Mouse (Mus musculus) T-cell, adult 2 months (primary cell): ENCODE measurements around the gene Slc9a6.

Experiments used
- DNase-seq: peaks from one replicate; pipeline ENCODE4 v3.0.0; 2022; ENCODE audit warnings: low spot score

Slc9a6 gene

DNA sequence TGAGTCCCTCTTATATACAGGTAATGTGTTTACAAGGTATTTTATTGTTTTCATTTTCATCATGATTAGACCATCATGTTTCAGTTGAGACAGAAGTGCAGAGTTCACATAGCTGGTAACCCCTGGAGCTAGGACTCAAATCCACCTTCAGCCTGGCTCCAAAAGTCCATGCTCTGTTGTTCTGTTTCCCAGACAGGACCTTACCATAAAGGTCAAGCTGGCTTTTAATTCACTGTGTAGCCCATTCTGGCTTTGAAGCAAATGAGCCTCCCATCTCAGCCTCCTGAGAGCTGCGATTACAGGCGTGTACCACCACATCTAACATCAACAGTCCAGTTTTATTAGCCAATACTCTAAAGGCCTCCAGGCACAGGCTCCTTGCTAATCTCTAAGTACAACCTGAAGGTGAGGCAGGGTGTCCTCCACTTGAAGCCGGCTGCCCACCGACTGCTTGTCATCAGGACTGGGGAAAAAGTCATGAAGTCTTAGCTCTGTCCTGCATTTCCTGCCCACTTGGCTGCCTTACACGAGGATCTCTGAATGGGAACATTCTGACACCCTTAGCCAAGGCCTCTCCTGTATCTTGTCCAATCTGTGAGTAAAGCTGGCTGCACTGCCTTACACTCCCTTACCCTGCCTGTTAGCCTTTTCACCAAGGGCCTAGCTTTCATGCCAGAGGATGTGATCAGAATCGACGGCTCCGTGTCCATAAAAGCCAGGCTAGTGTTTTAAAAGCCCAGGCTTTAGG is 55.8 kb downstream of the Slc9a6 start:
- no peak for DNase-seq

DNA sequence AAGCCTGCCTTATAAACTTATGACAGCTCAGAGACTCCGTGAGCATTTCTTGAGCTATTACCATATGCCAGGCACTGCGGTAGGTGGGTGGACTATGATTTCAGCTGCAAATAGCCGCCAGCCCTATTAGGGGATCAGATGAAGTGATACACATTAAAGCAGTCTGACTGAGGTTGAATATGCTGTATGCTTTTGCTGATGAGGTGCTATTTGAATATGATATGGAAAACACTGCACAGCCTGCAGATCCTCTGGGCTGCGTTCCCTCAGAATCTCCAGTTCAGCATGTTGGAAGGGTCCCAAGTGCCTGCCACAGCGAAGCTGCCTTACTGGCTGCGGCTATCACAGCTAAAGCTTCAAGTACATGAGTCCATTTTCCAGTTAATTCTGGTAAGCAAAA is 57.7 kb downstream of the Slc9a6 start:
- DNase-seq = no peak

DNA sequence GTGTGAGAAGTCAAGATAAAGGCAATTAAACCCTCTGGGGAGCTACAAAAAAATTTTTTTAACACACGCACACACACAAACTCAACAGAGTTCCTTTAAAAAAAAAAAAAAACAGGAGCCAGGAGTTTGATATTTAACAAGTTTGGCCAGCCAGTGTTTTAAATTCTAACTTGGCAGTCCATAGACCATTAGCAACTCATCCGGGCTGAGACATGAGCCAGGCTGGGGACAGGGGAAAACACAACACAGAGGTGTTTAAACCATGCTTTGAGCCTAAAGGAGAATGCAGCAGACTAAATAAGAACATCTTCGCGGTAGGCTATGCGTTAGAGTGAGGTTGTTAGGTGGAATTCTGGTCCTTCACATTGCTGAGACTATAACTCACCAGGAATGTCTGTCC is 58.5 kb downstream of the Slc9a6 start:
- DNase-seq = no peak

DNA sequence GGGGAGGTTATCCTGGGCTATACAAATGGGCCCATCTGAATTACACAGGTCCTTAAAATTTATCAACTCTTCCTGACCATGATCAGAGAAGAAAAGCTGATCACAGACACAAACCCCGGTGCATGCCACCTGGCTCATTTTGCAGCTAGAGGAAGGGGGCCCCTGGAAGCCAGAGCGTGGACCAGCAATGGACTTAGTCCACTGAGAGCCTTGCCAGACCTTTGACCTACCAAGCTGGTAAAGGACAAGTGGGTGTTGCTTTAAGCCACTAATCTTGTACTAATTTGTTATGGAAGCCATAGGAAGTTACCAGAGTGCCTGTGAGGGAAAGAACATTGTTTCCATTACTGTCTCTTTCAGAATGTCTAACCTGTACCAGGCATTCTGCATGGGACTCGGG is 58.9 kb downstream of the Slc9a6 start:
- no peak for DNase-seq

DNA sequence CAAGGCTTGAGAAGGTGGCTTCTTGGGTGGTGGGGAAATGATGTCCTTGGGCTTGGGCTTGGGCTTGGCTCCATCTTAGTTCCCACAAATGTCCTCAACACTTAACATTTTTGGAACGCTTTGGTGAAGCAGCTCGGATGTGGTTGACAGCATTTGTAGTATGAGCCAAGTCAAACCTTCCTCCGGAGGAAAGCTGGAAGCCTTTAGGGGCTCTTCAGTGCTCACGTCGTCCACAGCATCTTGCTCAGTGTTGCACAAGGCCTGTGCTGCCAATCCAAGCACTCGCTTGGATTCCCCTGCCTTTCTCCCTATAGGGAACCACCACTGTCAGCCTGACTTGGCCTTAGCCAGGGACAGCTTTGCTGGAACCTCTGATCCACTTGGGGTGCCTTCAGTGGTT is 66.0 kb downstream of the Slc9a6 start:
- no peak for DNase-seq

DNA sequence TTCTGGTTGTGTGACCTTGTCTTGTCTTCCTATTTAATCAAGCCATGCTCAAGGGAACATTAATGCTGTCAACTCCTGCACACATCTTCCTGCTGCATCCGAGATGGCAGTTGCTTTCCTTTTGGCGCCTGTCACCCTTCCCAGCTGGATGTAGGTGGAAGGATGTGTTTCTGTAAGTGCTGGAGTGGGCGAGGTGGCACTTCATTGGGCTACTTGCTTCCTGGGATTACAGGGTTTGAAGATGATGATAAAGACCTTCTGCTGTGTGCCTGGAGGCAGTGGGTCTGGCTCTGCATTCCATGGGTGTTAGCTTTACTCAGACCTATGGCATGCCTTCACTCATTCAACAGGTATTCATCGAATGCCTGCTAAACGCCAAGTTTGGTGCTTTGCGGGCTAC is 68.2 kb downstream of the Slc9a6 start:
- no peak for DNase-seq

DNA sequence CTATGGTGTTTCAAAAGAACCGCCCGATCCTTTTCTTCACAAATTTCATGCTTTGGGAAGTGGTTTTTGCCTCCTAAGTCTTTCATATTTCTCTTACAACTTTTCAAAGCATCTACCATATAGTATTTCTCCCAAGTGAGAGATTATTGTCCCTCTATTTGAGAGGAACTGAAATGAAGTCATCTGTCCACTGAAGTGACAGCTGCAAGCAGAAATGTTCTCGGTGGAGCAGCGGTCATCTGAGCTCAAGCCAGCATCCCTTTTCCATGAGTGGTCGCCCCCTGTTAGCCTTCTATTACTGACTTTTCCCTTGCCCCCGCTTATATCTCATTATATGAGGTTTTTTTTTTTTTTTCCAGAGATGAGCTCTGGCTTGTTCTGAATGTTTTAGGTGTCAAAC is 69.5 kb downstream of the Slc9a6 start:
- no peak for DNase-seq

DNA sequence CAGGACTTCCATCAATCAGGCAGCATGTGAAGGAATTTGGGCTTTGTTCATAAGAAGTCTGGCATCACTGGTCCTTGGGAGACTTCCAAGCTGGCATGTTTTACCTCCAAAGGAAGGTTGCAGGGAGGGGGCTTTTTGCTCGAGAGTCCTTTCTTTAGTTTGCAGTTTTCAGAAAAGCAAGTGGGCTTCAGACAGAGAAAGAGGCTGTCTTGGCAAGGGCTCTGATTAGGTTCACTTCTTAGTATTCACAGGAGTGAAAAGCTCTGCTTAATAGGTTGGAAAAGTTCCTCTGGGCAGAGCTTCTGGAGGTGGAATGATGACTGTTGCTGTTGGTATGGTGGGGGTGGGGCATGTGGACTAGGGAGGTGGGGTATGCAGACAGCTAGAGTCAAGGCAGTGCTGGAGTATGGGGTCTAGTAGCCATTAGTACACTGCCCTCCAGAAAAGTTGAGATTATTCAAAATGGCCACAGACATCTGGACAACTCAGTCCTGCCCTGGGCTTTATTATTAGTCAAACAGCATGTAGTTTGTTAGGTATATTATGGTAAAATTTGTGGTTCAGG is 72.7 kb downstream of the Slc9a6 start:
- DNase-seq = no peak

DNA sequence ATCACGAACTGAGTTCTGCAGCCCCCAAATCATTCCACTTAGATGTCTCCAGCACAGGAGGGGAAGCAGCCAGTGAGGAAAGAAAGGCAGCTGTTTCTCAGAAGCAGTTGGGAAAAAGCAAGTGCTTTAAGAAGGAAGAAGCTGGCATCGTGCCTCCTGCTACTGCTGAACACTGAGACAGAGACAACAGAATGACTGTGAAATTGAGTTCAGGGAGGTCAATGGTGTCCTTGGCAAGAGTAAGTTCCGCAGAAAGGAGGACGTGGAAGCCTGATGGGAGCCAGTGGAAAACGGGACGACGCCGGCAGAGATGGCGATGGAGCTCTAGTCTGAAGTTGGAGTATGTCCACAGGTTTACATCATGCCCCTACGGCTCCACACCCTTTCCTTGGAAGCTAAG is 74.0 kb downstream of the Slc9a6 start:
- DNase-seq = no peak

DNA sequence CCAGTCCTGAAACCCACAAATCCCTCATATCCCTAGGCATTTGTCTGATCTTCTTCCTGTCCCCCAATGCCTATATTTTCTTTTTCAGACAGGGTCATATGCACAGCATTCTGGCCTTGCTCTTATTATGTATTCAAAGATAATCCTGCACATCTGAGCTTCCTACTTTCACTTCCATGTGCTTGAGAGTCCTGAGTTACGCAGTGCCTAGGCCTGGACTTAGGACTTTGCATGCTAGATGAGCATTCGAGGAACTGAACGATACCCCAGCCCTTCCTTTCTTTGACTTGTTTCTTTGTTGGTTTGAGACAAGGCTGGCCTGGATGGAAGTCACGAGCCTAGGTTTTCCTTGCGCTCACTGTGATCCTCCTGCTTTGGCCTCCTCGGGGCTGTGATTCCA is 83.0 kb downstream of the Slc9a6 start:
- no peak for DNase-seq

DNA sequence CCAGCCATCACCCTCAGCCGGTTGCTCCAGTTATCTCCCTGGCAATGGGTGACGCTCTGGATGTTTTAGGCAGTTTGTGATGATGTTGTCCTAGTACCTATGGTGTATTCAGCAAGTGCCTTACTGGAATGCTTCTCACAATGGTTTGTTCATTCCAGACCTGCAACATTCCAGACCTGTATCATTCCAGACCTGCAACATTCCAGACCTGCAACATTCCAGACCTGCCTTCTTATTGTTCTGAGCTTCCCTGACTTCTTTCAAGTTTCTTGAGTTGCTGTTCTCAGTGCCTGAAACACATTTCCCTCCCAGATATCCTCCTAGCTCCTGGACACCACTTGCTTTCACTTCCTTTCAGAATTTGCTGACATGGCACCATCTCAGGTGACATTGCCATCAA is 85.0 kb downstream of the Slc9a6 start:
- no peak for DNase-seq

DNA sequence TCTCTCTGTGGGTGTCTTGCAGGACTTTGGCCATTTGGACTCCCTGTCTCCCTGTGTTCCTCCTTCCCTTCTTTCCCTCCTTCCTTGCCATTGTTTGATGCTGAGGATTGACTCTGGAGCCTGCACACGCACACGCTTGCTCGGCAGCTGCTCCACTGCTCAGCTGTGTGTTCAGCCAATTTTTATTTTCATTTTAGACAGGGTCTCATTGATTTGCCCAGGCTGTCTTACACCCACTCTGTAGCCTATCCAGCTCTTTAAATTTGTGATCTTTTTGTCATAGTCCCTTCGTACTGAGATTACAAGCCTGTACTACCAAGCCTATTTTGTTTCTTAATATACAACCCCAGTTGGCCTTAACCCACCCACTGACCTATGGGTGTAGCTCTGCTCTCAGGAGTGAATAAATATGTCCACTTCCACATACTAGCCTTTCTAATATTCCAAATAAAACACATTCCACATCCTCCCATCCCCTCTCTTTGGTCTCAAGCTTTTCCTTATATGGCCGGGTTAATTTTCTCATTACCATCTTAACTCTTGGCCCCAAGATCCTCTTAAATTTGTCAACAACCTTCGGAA is 87.7 kb downstream of the Slc9a6 start:
- DNase-seq = no peak

DNA sequence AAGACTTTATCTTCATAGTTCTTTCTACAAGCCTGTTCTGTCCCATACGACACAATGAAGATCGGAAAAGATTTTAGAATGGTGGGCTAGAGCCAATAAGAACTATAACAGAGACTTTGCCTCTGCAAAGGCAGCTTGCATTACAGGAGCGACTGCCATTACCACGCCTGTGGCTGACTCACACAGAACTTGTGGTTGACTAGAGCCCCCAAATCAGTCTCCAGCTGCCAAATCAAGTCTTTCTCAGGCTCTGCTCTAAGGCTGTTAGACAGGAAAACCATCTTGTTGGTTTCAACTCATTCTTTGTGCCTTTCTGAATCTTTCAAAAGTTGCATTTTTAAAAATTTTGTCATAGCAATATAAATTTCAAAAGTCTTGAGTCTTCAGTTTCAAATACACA is 88.3 kb downstream of the Slc9a6 start:
- no peak for DNase-seq

DNA sequence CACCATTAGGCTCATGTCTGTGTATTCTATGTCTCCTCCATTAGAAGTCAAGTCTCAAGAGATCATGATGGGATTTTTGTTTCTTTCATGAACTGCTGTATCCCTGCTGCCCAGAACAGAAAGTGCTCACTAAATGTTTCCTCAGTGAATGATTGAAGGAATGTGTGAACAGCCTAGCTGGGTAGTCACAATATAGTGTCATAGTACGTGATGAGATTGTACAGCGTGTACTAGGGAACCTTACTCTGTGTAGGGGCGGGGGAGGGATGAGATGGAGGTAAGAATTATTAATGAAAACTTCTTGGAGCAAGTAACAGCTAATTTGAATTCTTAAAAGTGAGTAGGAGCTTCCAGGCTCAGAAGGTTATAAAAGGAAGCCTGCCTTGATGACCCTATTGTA is 91.7 kb downstream of the Slc9a6 start:
- no peak for DNase-seq

DNA sequence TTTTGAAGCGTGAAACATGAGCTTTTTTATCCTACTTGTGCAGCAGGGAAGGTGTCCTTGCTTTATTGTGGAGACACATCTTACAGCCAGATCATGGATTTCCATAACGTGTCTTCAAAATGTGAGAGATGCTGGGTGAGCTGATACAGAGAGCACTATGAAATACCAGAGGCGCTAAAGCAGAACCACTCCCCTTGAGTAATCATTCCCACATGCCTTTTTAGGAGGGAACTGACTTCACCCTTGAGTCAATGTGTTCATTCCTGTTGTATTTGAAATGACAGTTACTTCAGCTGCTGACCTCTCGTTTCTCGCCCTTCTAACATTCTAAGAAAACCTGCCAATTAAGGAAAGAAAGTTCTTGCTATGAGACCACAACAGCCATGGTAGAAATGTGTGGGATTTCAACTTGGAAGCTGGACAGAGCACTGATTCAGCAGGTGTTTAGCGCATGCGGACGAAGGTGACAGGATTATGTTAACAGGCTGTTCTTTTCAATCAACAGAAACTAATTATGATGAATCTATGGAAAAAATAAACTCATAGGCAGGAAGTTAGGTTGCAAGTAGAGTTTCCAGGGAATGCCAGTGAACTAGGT is 94.5 kb downstream of the Slc9a6 start:
- no peak for DNase-seq

DNA sequence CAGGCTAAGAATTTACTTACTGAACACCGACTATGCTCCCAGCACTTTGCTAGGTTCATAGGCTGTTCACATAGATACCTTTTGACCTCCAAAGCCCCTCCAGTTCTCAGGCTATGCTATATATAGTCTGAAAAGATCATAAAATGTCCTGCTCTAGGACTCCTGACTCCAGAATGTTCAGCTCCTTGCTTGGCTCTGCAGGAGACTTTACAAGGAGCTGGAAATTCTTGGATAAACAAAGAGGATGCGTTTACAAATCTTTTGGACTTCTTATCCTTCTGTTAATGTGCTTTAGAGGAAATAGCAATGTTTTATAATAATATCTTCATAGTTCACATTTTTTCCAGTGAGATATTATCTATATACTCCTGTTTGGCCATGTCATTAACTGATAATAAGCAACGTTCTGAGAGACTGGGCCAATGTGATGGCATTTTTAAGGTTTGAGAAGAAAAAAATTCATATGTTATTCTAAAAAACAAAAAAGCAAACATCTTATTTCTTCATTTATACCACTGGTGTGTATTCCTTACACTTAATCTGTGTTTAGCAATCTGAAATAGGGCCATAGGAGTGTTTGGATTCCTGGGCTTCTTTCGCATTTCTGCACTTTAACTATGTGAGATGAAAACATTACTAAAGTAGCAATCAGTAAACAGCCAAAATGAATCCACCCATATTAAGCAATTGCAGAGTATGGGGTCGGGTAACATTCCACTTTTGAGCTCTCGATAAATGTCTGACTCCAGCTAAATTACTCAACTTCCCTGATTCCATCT is 99.2 kb downstream of the Slc9a6 start:
- DNase-seq = no peak

DNA sequence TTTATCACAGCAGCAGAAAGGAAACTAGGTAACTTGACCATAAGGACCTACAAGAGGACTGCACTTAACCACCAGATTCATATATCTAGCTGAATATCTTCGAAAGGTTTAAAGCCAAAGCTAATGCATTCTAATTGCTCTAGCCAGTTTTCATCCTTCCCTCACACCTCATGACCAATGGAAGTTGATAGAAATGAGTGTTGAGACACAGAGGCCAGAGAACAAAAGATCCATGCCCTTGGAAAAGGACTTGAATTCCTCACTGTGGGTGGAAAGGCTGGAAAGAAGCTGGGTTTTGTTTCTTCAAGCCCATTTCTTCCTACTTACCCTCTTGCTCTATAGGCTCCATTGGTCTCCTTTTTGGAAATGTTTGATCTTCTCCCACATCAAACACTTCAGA is 101.0 kb downstream of the Slc9a6 start:
- no peak for DNase-seq

DNA sequence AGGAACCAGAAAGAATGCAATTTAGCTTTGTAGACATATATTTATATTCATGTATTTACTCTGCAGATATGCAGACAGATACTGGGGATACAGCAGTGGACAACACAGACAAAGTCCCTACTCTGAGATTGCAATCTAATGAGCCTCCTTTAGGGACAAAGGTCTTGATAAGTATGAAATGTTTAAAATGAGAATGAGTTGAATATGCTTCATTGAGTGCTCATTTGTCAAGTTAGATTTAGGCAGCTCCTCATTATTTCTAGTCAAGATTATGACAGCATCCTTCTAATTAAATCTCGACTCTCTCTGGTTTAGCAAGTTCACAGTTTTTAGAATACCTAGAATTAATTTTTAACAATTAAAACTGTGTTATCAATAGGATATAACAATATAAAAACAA is 103.1 kb downstream of the Slc9a6 start:
- no peak for DNase-seq
